Mouse (Mus musculus) bone marrow, adult 2 months (tissue): ENCODE results near the gene Acod1.

Experiments
- CTCF ChIP-seq: fragments of 200-500 bp; IDR thresholded peaks from 2 replicates; pipeline ENCODE4 v1.5.1; 2011; ENCODE audit warnings: low read length, control low read depth; ENCODE audit not compliant: control insufficient read depth, insufficient read depth
- POLR2A ChIP-seq: fragments of 200-500 bp; IDR thresholded peaks from 2 replicates; pipeline ENCODE4 v1.6.1; 2011; ENCODE audit warnings: low read depth, mild to moderate bottlenecking, control low read depth, low read length, borderline replicate concordance; ENCODE audit not compliant: control insufficient read depth

DNA sequence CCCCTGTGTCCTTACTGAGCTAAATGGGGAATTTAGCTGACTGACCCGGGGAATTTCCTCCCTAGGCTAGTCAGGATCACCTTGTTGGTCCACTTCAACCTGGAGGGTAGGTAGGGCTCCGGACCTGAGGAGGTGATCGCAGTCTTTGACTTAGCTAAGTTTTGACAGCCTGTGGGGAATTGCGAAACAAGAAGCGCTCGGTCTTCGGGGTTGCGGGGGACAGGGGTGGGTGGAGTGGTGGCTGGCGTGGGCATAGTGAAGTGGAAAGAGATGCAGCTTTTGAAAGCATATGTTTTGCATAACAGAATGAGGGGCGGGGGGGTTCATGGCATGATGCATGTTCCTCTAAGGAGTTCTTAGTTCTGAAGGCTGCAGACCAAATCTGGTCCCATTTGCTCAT, 24.0 kb downstream of the Acod1 start:
- no peak for TF ChIP-seq CTCF
- TF ChIP-seq POLR2A, result no peak
